Mouse (Mus musculus): ENCODE measurements at regions not wholly inside any gene's neighbourhood (a gene's known extent, or its start where the extent isn't known, plus 50 kb on each side); places are given as distances from the start of the nearest gene placed in this dataset.

GRCm38 (mm10) chr14:68820241-68820640, 473.9 kb downstream of the Synb start:
- H3K27ac ChIP-seq (ENCODE audit: low read depth, low read length): no peak overlapping the region
- no peaks in the 10 kb centered on the region for H3K4me1 ChIP-seq (ENCODE audit: control insufficient read depth, insufficient read depth, low read length)
- H3K36me3 ChIP-seq (ENCODE audit: control insufficient read depth, insufficient read depth, low read length): no peaks in the 10 kb centered on the region
- no peak overlapping the region for H3K9ac ChIP-seq (replicated peaks; ENCODE audit: low read depth, low read length)
- no peak for ATAC-seq (ENCODE audit: low read depth)
- H3K4me3 ChIP-seq (ENCODE audit: low read depth, low read length): no peak overlapping the region
- WGBS: 87% methylated on average over 8 of the region's 8 CpGs
- no peak overlapping the region for H3K4me2 ChIP-seq (ENCODE audit: low read depth, low read length)
- H3K27me3 ChIP-seq (ENCODE audit: control insufficient read depth, insufficient read depth, low read length): no peaks in the 10 kb centered on the region
- no peaks in the 10 kb centered on the region for H3K9me3 ChIP-seq (ENCODE audit: control insufficient read depth, low read length)

- Histone ChIP-seq H3K27ac (ENCODE audit: low read depth, low read length) (no peak overlapping the region), H3K9me3 (ENCODE audit: control insufficient read depth, low read length) (no peaks in the 10 kb centered on the region), H3K9ac (replicated peaks; ENCODE audit: low read depth, low read length) (no peak overlapping the region), H3K36me3 (ENCODE audit: control insufficient read depth, insufficient read depth, low read length) (no peaks in the 10 kb centered on the region), H3K4me1 (ENCODE audit: control insufficient read depth, insufficient read depth, low read length) (no peaks in the 10 kb centered on the region), H3K4me3 (ENCODE audit: low read depth, low read length) (no peak overlapping the region), H3K27me3 (ENCODE audit: control insufficient read depth, insufficient read depth, low read length) (no peaks in the 10 kb centered on the region), H3K4me2 (ENCODE audit: low read depth, low read length) (no peak overlapping the region)
- WGBS: 88% methylated on average over 3 of the region's 3 CpGs
- no peak for ATAC-seq (ENCODE audit: low read depth)
Observed at GRCm38 (mm10) chr14:68808976-68809375, 485.1 kb downstream of the Synb start.

GRCm38 (mm10) chr14:68807918-68808317, 486.2 kb downstream of the Synb start:
- Histone ChIP-seq H3K9ac (replicated peaks; ENCODE audit: low read depth, low read length) (no peak overlapping the region), H3K27ac (ENCODE audit: low read depth, low read length) (no peak overlapping the region), H3K27me3 (ENCODE audit: control insufficient read depth, insufficient read depth, low read length) (no peaks in the 10 kb centered on the region), H3K4me2 (ENCODE audit: low read depth, low read length) (no peak overlapping the region), H3K9me3 (ENCODE audit: control insufficient read depth, low read length) (no peaks in the 10 kb centered on the region), H3K36me3 (ENCODE audit: control insufficient read depth, insufficient read depth, low read length) (no peaks in the 10 kb centered on the region), H3K4me1 (ENCODE audit: control insufficient read depth, insufficient read depth, low read length) (no peaks in the 10 kb centered on the region), H3K4me3 (ENCODE audit: low read depth, low read length) (no peak overlapping the region)
- WGBS: 77% methylated on average over 3 of the region's 3 CpGs
- no peak for ATAC-seq (ENCODE audit: low read depth)

GRCm38 (mm10) chr14:68806646-68807045, 487.5 kb downstream of the Synb start:
- no peaks in the 10 kb centered on the region for H3K4me1 ChIP-seq (ENCODE audit: control insufficient read depth, insufficient read depth, low read length)
- no peak for ATAC-seq (ENCODE audit: low read depth)
- WGBS: 87% methylated on average over 1 of the region's 1 CpGs
- no peaks in the 10 kb centered on the region for H3K9me3 ChIP-seq (ENCODE audit: control insufficient read depth, low read length)
- H3K9ac ChIP-seq (replicated peaks; ENCODE audit: low read depth, low read length): no peak overlapping the region
- no peak overlapping the region for H3K4me3 ChIP-seq (ENCODE audit: low read depth, low read length)
- no peaks in the 10 kb centered on the region for H3K27me3 ChIP-seq (ENCODE audit: control insufficient read depth, insufficient read depth, low read length)
- no peak overlapping the region for H3K4me2 ChIP-seq (ENCODE audit: low read depth, low read length)
- H3K36me3 ChIP-seq (ENCODE audit: control insufficient read depth, insufficient read depth, low read length): no peaks in the 10 kb centered on the region
- no peak overlapping the region for H3K27ac ChIP-seq (ENCODE audit: low read depth, low read length)

- no peak overlapping the region for H3K4me2 ChIP-seq (ENCODE audit: low read depth, low read length)
- no peak for ATAC-seq (ENCODE audit: low read depth)
Observed at GRCm38 (mm10) chr14:68784395-68784794, 509.7 kb downstream of the Synb start.

GRCm38 (mm10) chr14:68783216-68783615, 510.9 kb downstream of the Synb start:
- no peak for ATAC-seq (ENCODE audit: low read depth)
- H3K4me2 ChIP-seq (ENCODE audit: low read depth, low read length): no peak overlapping the region
- WGBS: 91% methylated on average over 1 of the region's 1 CpGs
- no peaks in the 10 kb centered on the region for H3K27me3 ChIP-seq (ENCODE audit: control insufficient read depth, insufficient read depth, low read length)
- H3K27ac ChIP-seq (ENCODE audit: low read depth, low read length): no peak overlapping the region
- no peak overlapping the region for H3K4me3 ChIP-seq (ENCODE audit: low read depth, low read length)
- H3K4me1 ChIP-seq (ENCODE audit: control insufficient read depth, insufficient read depth, low read length): no peaks in the 10 kb centered on the region
- H3K36me3 ChIP-seq (ENCODE audit: control insufficient read depth, insufficient read depth, low read length): no peaks in the 10 kb centered on the region
- H3K9ac ChIP-seq (replicated peaks; ENCODE audit: low read depth, low read length): no peak overlapping the region
- H3K9me3 ChIP-seq (ENCODE audit: control insufficient read depth, low read length): no peaks in the 10 kb centered on the region

More at GRCm38 (mm10) chr14:68784395-68784794, 509.7 kb downstream of the Synb start:
- WGBS: 90% methylated on average over 3 of the region's 3 CpGs
- H3K27me3 ChIP-seq (ENCODE audit: control insufficient read depth, insufficient read depth, low read length): no peaks in the 10 kb centered on the region
- no peaks in the 10 kb centered on the region for H3K4me1 ChIP-seq (ENCODE audit: control insufficient read depth, insufficient read depth, low read length)
- no peak overlapping the region for H3K4me3 ChIP-seq (ENCODE audit: low read depth, low read length)
- H3K9ac ChIP-seq (replicated peaks; ENCODE audit: low read depth, low read length): no peak overlapping the region
- H3K36me3 ChIP-seq (ENCODE audit: control insufficient read depth, insufficient read depth, low read length): no peaks in the 10 kb centered on the region
- H3K9me3 ChIP-seq (ENCODE audit: control insufficient read depth, low read length): no peaks in the 10 kb centered on the region
- no peak overlapping the region for H3K27ac ChIP-seq (ENCODE audit: low read depth, low read length)

GRCm38 (mm10) chr14:68770411-68770810, 523.7 kb downstream of the Synb start:
- no peak overlapping the region for H3K4me2 ChIP-seq (ENCODE audit: low read depth, low read length)
- no peaks in the 10 kb centered on the region for H3K9me3 ChIP-seq (ENCODE audit: control insufficient read depth, low read length)
- H3K27ac ChIP-seq (ENCODE audit: low read depth, low read length): no peak overlapping the region
- H3K36me3 ChIP-seq (ENCODE audit: control insufficient read depth, insufficient read depth, low read length): no peaks in the 10 kb centered on the region
- no peaks in the 10 kb centered on the region for H3K4me1 ChIP-seq (ENCODE audit: control insufficient read depth, insufficient read depth, low read length)
- no peak overlapping the region for H3K9ac ChIP-seq (replicated peaks; ENCODE audit: low read depth, low read length)
- ATAC-seq (ENCODE audit: low read depth): no peak
- WGBS: 84% methylated on average over 2 of the region's 2 CpGs
- no peak overlapping the region for H3K4me3 ChIP-seq (ENCODE audit: low read depth, low read length)
- no peaks in the 10 kb centered on the region for H3K27me3 ChIP-seq (ENCODE audit: control insufficient read depth, insufficient read depth, low read length)

- no peaks in the 10 kb centered on the region for H3K9me3 ChIP-seq (ENCODE audit: control insufficient read depth, low read length)
- 83% methylated on average over 3 of the region's 3 CpGs for WGBS
Observed at GRCm38 (mm10) chr14:68762916-68763315, 531.2 kb downstream of the Synb start.

GRCm38 (mm10) chr14:68744661-68745060, 549.4 kb downstream of the Synb start:
- no peak overlapping the region for H3K4me3 ChIP-seq (ENCODE audit: low read depth, low read length)

More at GRCm38 (mm10) chr14:68762916-68763315, 531.2 kb downstream of the Synb start:
- Histone ChIP-seq H3K9ac (replicated peaks; ENCODE audit: low read depth, low read length) (no peak overlapping the region), H3K4me3 (ENCODE audit: low read depth, low read length) (no peak overlapping the region), H3K27me3 (ENCODE audit: control insufficient read depth, insufficient read depth, low read length) (no peaks in the 10 kb centered on the region), H3K36me3 (ENCODE audit: control insufficient read depth, insufficient read depth, low read length) (no peaks in the 10 kb centered on the region), H3K4me2 (ENCODE audit: low read depth, low read length) (no peak overlapping the region), H3K27ac (ENCODE audit: low read depth, low read length) (no peak overlapping the region), H3K4me1 (ENCODE audit: control insufficient read depth, insufficient read depth, low read length) (no peaks in the 10 kb centered on the region)
- no peak for ATAC-seq (ENCODE audit: low read depth)

GRCm38 (mm10) chr14:68738474-68738873, 555.6 kb downstream of the Synb start:
- H3K27me3 ChIP-seq (ENCODE audit: control insufficient read depth, insufficient read depth, low read length): no peaks in the 10 kb centered on the region
- no peaks in the 10 kb centered on the region for H3K9me3 ChIP-seq (ENCODE audit: control insufficient read depth, low read length)
- H3K4me2 ChIP-seq (ENCODE audit: low read depth, low read length): no peak overlapping the region
- no peak overlapping the region for H3K27ac ChIP-seq (ENCODE audit: low read depth, low read length)
- no CpG with 5 or more reads among the region's 1 CpGs for WGBS
- ATAC-seq (ENCODE audit: low read depth): no peak
- no peak overlapping the region for H3K9ac ChIP-seq (replicated peaks; ENCODE audit: low read depth, low read length)
- no peak overlapping the region for H3K4me3 ChIP-seq (ENCODE audit: low read depth, low read length)
- H3K4me1 ChIP-seq (ENCODE audit: control insufficient read depth, insufficient read depth, low read length): no peaks in the 10 kb centered on the region
- no peaks in the 10 kb centered on the region for H3K36me3 ChIP-seq (ENCODE audit: control insufficient read depth, insufficient read depth, low read length)

More at GRCm38 (mm10) chr14:68744661-68745060, 549.4 kb downstream of the Synb start:
- no peak overlapping the region for H3K9ac ChIP-seq (replicated peaks; ENCODE audit: low read depth, low read length)
- H3K27ac ChIP-seq (ENCODE audit: low read depth, low read length): no peak overlapping the region
- H3K4me2 ChIP-seq (ENCODE audit: low read depth, low read length): no peak overlapping the region
- no peaks in the 10 kb centered on the region for H3K36me3 ChIP-seq (ENCODE audit: control insufficient read depth, insufficient read depth, low read length)
- no peaks in the 10 kb centered on the region for H3K9me3 ChIP-seq (ENCODE audit: control insufficient read depth, low read length)
- no peaks in the 10 kb centered on the region for H3K27me3 ChIP-seq (ENCODE audit: control insufficient read depth, insufficient read depth, low read length)
- 76% methylated on average over 2 of the region's 2 CpGs for WGBS
- no peak for ATAC-seq (ENCODE audit: low read depth)
- H3K4me1 ChIP-seq (ENCODE audit: control insufficient read depth, insufficient read depth, low read length): no peaks in the 10 kb centered on the region

Data from neural tube, embryonic 14.5 days (tissue).